Mouse (Mus musculus) lung, embryonic 16.5 days (tissue): ENCODE results near the gene Neu2. TPM values are rescaled to one million over a fixed set of nuclear protein-coding genes. Genes with fewer than 3 reads are reported as not detected.

Source experiments
- ATAC-seq: fragments of 200-750 bp; cut with Nextera tagmentation; 2 replicates; pipeline ENCODE4 v1.8.0; 2017; ENCODE audit warnings: low read depth, mild to moderate bottlenecking, moderate library complexity
- H3K27ac ChIP-seq: fragments of 300-500 bp; sonication (generic); 2 replicates; pipeline ENCODE4 v1.5.1; 2014; ENCODE audit warnings: mild to moderate bottlenecking, control low read depth, low read length
- H3K27me3 ChIP-seq: fragments of 300-500 bp; sonication (generic); 2 replicates; pipeline ENCODE4 v1.6.1; 2014; ENCODE audit warnings: low read depth, low read length, mixed read lengths; ENCODE audit not compliant: control insufficient read depth, insufficient read depth
- H3K36me3 ChIP-seq: fragments of 300-500 bp; sonication (generic); 2 replicates; pipeline ENCODE4 v1.6.1; 2014; ENCODE audit warnings: low read length; ENCODE audit not compliant: control insufficient read depth, insufficient read depth
- H3K4me1 ChIP-seq: fragments of 300-500 bp; sonication (generic); replicated peaks from 2 replicates; pipeline ENCODE4 v1.6.1; 2014; ENCODE audit warnings: low read length, mixed read lengths; ENCODE audit not compliant: control insufficient read depth, insufficient read depth
- H3K4me2 ChIP-seq: fragments of 300-500 bp; sonication (generic); 2 replicates; pipeline ENCODE4 v1.6.1; 2014; ENCODE audit warnings: low read depth, low read length, control low read depth
- H3K4me3 ChIP-seq: fragments of 300-500 bp; sonication (generic); 2 replicates; pipeline ENCODE4 v1.5.1; 2014; ENCODE audit warnings: mild to moderate bottlenecking, low read length, control low read depth
- H3K9ac ChIP-seq: fragments of 300-500 bp; sonication (generic); 2 replicates; pipeline ENCODE4 v1.6.1; 2014; ENCODE audit warnings: low read length, control low read depth
- H3K9me3 ChIP-seq: fragments of 300-500 bp; sonication (generic); 2 replicates; pipeline ENCODE4 v1.6.1; 2016; ENCODE audit warnings: low read length; ENCODE audit not compliant: control insufficient read depth
- WGBS: fragments of 180-500 bp; shearing (Covaris S2); extraction: QIAGEN DNeasy Blood & Tissue Kit; methylation state at CpG from one replicate; pipeline ENCODE4 v1.1.7; 2014; 5-methylcytosine and 5-hydroxymethylcytosine counted together
- polyA plus RNA-seq: library from polyadenylated mRNA; unstranded; fragments of >200 nt; fragmentation: Nextera tagmentation; extraction: Ambion mirVana; gene quantifications from 2 replicates; pipeline ENCODE4 v1.2.1, GENCODE M21; 2015

Gene Neu2
- polyA plus RNA-seq, 1 experiment from 2014 or later: 5.4 TPM

- Histone ChIP-seq H3K27me3 (no peaks in the 10 kb centered on the region), H3K4me3 (no peak overlapping the region), H3K27ac (no peak overlapping the region), H3K36me3 (no peaks in the 10 kb centered on the region), H3K4me2 (no peak overlapping the region), H3K9me3 (no peaks in the 10 kb centered on the region), H3K9ac (no peak overlapping the region), H3K4me1 (no peaks in the 10 kb centered on the region)
- 93% methylated on average over 7 of the region's 7 CpGs for WGBS
- ATAC-seq: no peak
Measured at GRCm38 (mm10) chr1:87525041-87525440, 15.4 kb downstream of the Neu2 start.

DNA sequence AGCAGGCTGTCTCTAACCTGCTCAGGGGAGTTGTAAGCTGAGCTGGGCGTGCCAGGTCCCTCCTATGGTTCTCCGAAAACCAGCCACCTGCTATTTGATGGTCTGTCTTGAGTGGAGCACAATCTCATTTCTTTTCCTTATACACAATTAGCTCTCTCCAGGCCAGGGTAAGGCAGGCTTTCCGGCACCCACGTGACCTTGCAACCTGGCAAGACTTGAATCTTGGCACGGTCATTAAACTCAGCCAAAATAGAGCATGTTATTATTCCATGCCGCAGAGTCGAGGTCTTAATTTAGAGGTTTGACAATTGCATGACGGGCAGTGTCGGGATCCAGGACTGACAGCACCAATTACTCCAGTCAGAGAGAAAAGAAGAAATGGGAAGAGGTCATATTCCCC is 17.5 kb downstream of the Neu2 start:
- no peak overlapping the region for H3K9ac ChIP-seq
- no peak overlapping the region for H3K4me2 ChIP-seq
- no peak for ATAC-seq
- H3K27me3 ChIP-seq: no peaks in the 10 kb centered on the region
- H3K27ac ChIP-seq: no peak overlapping the region
- no peaks in the 10 kb centered on the region for H3K9me3 ChIP-seq
- WGBS: 82% methylated on average over 9 of the region's 9 CpGs
- H3K4me3 ChIP-seq: no peak overlapping the region
- H3K4me1 ChIP-seq: no peaks in the 10 kb centered on the region
- H3K36me3 ChIP-seq: no peaks in the 10 kb centered on the region

GRCm38 (mm10) chr1:87532346-87532745 is 22.7 kb downstream of the Neu2 start:
- H3K27me3 ChIP-seq: no peaks in the 10 kb centered on the region
- no peak for ATAC-seq
- H3K27ac ChIP-seq: no peak overlapping the region
- H3K36me3 ChIP-seq: no peaks in the 10 kb centered on the region
- no peak overlapping the region for H3K4me3 ChIP-seq
- WGBS: 69% methylated on average over 4 of the region's 4 CpGs
- no peaks in the 10 kb centered on the region for H3K9me3 ChIP-seq
- no peak overlapping the region for H3K9ac ChIP-seq
- H3K4me2 ChIP-seq: no peak overlapping the region
- H3K4me1 ChIP-seq: no peaks in the 10 kb centered on the region

GRCm38 (mm10) chr1:87534118-87534517 is 24.4 kb downstream of the Neu2 start:
- H3K4me2 ChIP-seq: no peak overlapping the region
- H3K36me3 ChIP-seq: no peaks in the 10 kb centered on the region
- no peak overlapping the region for H3K4me3 ChIP-seq
- 73% methylated on average over 3 of the region's 3 CpGs for WGBS
- no peak overlapping the region for H3K27ac ChIP-seq
- H3K4me1 ChIP-seq: no peaks in the 10 kb centered on the region
- H3K9me3 ChIP-seq: no peaks in the 10 kb centered on the region
- H3K9ac ChIP-seq: no peak overlapping the region
- no peak for ATAC-seq
- no peaks in the 10 kb centered on the region for H3K27me3 ChIP-seq

DNA sequence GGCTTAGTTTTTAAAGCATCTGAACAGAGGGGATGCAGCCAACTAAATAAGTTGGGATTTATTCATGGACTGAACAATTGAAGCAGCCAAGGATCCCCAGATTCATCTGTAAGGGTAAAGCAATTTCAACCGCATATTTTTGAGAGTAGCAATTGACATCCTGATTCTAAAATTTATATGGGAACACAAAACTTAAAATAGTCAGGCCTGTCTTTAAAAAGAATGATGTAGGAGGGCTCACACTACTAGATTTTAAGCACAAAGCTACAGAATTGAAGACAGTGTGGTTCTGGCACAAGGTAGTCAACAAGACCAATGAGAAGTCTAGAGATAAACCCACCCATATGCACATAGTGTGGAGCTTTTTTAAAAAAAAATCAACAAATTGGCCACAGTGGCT is 27.3 kb downstream of the Neu2 start:
- Histone ChIP-seq H3K4me1 (no peaks in the 10 kb centered on the region), H3K4me3 (no peak overlapping the region), H3K9me3 (no peaks in the 10 kb centered on the region), H3K9ac (no peak overlapping the region), H3K27me3 (no peaks in the 10 kb centered on the region), H3K36me3 (no peaks in the 10 kb centered on the region), H3K4me2 (no peak overlapping the region), H3K27ac (no peak overlapping the region)
- no peak for ATAC-seq
- WGBS: 90% methylated on average over 1 of the region's 1 CpGs

GRCm38 (mm10) chr1:87541614-87542013 is 31.9 kb downstream of the Neu2 start:
- no peak overlapping the region for H3K4me2 ChIP-seq
- H3K9me3 ChIP-seq: no peaks in the 10 kb centered on the region
- no peaks in the 10 kb centered on the region for H3K27me3 ChIP-seq
- H3K4me1 ChIP-seq: no peaks in the 10 kb centered on the region
- H3K9ac ChIP-seq: no peak overlapping the region
- ATAC-seq: no peak
- 40% methylated on average over 7 of the region's 7 CpGs for WGBS
- no peaks in the 10 kb centered on the region for H3K36me3 ChIP-seq
- no peak overlapping the region for H3K4me3 ChIP-seq
- H3K27ac ChIP-seq: no peak overlapping the region

DNA sequence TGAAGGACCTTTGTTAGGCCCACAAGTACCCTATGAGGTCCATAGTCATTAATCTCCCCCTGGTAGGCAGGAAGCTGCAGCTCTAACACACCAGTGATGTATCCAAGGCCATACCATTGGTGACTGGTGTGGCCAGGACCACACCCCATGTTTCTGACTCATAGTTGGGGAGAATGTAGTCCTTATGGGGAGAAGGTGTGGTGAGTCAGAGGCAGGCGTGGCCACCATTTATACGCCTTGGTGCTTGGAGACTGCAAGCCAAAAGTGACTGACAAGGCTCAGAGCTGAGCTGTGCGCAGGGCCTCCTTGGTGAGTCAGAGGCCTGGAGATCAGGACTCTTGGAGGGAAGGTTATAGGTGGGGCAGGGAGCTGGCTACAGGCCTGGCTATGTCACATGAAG is 41.3 kb downstream of the Neu2 start:
- Histone ChIP-seq H3K27ac (no peak overlapping the region), H3K4me1 (no peaks in the 10 kb centered on the region), H3K36me3 (no peaks in the 10 kb centered on the region), H3K27me3 (no peaks in the 10 kb centered on the region), H3K4me3 (no peak overlapping the region), H3K9me3 (no peaks in the 10 kb centered on the region), H3K4me2 (no peak overlapping the region), H3K9ac (no peak overlapping the region)
- no peak for ATAC-seq
- WGBS: 74% methylated on average over 3 of the region's 3 CpGs

DNA sequence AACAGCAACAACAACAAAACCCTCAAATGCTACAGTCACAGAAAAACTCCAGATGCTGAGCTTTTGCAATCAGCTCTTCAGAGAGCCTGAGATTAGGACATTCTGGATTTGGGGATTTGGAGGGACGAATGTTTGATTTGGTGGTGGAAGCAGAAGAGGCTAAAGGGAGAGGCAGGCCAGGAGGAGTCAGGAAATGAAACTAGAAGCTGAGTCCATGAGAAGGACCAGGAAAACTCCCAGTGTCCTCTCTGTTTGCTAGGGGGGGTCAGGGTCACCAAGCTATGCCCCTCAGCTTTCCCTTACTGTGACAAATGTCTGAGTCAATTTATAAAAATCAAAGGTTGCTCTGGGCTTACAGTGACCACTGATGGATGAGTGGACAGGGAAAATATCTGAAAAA is 43.9 kb downstream of the Neu2 start:
- Histone ChIP-seq H3K4me1 (no peaks in the 10 kb centered on the region), H3K4me2 (no peak overlapping the region), H3K4me3 (no peak overlapping the region), H3K27me3 (no peaks in the 10 kb centered on the region), H3K9me3 (no peaks in the 10 kb centered on the region), H3K36me3 (no peaks in the 10 kb centered on the region), H3K9ac (no peak overlapping the region), H3K27ac (no peak overlapping the region)
- ATAC-seq: no peak
- 63% methylated on average over 1 of the region's 1 CpGs for WGBS

GRCm38 (mm10) chr1:87562967-87563366 is 53.3 kb downstream of the Neu2 start:
- no peak for ATAC-seq
- WGBS: 74% methylated on average over 3 of the region's 3 CpGs
- no peaks in the 10 kb centered on the region for H3K9me3 ChIP-seq
- H3K4me3 ChIP-seq: no peak overlapping the region
- H3K4me2 ChIP-seq: no peak overlapping the region
- H3K4me1 ChIP-seq: no peaks in the 10 kb centered on the region
- no peak overlapping the region for H3K9ac ChIP-seq
- no peak overlapping the region for H3K27ac ChIP-seq
- H3K36me3 ChIP-seq: no peaks in the 10 kb centered on the region
- H3K27me3 ChIP-seq: no peaks in the 10 kb centered on the region

DNA sequence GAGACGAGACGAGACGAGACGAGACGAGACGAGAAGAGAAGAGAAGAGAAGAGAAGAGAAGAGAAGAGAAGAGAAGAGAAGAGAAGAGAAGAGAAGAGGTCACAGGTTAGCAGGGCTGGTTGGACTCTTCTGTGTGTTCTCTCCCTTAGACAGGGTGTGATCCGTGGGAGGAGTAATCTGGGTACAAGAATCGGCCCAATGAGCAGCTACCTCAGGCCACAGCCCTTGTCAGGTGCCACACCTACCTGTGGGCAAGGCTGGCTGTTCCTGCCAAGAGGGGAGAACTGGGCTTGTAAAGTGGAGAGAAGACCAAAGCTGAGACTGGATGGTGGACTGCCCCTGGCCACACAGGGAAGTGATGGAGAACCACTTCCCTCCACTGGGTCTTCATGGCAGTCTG is 56.1 kb downstream of the Neu2 start:
- no peaks in the 10 kb centered on the region for H3K36me3 ChIP-seq
- H3K9ac ChIP-seq: no peak overlapping the region
- no peaks in the 10 kb centered on the region for H3K4me1 ChIP-seq
- H3K9me3 ChIP-seq: no peaks in the 10 kb centered on the region
- 82% methylated on average over 8 of the region's 8 CpGs for WGBS
- H3K27ac ChIP-seq: no peak overlapping the region
- no peaks in the 10 kb centered on the region for H3K27me3 ChIP-seq
- no peak overlapping the region for H3K4me2 ChIP-seq
- H3K4me3 ChIP-seq: no peak overlapping the region
- no peak for ATAC-seq
